Mouse (Mus musculus) retina, postnatal 7 days (tissue): ENCODE results near the gene Hdac4.

Source experiments
- DNase-seq: peaks from one replicate; pipeline ENCODE4 v3.0.0-alpha.2; 2012; ENCODE audit warnings: low read depth, low spot score

Gene Hdac4

GRCm38 (mm10) chr1:92100371-92100891 lies 95.1 kb downstream of the Hdac4 start:
- DNase-seq, result no peak

GRCm38 (mm10) chr1:92099964-92100363 lies 95.5 kb downstream of the Hdac4 start:
- no peak for DNase-seq

- no peak for DNase-seq
These were observed 96.0 kb downstream of the Hdac4 start for GRCm38 (mm10) chr1:92099502-92099901.

GRCm38 (mm10) chr1:92098456-92098855 lies 97.0 kb downstream of the Hdac4 start:
- no peak for DNase-seq

- no peak for DNase-seq
These were observed 98.4 kb downstream of the Hdac4 start for GRCm38 (mm10) chr1:92096991-92097525.

- DNase-seq, result no peak
These were observed 103.2 kb downstream of the Hdac4 start for GRCm38 (mm10) chr1:92092286-92092685.

- DNase-seq, result no peak
These were observed 107.7 kb downstream of the Hdac4 start for GRCm38 (mm10) chr1:92087821-92088220.

- DNase-seq, result no peak
These were observed 108.2 kb downstream of the Hdac4 start for GRCm38 (mm10) chr1:92087343-92087742.

GRCm38 (mm10) chr1:92086841-92087240 lies 108.7 kb downstream of the Hdac4 start:
- no peak for DNase-seq

- DNase-seq, result no peak
These were observed 109.2 kb downstream of the Hdac4 start for GRCm38 (mm10) chr1:92086277-92086813.

GRCm38 (mm10) chr1:92084738-92085137 lies 110.8 kb downstream of the Hdac4 start:
- DNase-seq, result no peak

GRCm38 (mm10) chr1:92084004-92084403 lies 111.5 kb downstream of the Hdac4 start:
- DNase-seq, result no peak

- no peak for DNase-seq
These were observed 112.5 kb downstream of the Hdac4 start for GRCm38 (mm10) chr1:92082837-92083541.

- DNase-seq, result no peak
These were observed 113.2 kb downstream of the Hdac4 start for GRCm38 (mm10) chr1:92082156-92082836.

GRCm38 (mm10) chr1:92079982-92080537 lies 115.4 kb downstream of the Hdac4 start:
- DNase-seq, result no peak

GRCm38 (mm10) chr1:92075312-92075711 lies 120.2 kb downstream of the Hdac4 start:
- no peak for DNase-seq

- no peak for DNase-seq
These were observed 120.8 kb downstream of the Hdac4 start for GRCm38 (mm10) chr1:92074655-92075054.

GRCm38 (mm10) chr1:92069932-92070677 lies 125.4 kb downstream of the Hdac4 start:
- no peak for DNase-seq

- DNase-seq, result no peak
These were observed 126.0 kb downstream of the Hdac4 start for GRCm38 (mm10) chr1:92069464-92069863.

- no peak for DNase-seq
These were observed 131.2 kb downstream of the Hdac4 start for GRCm38 (mm10) chr1:92064307-92064706.

GRCm38 (mm10) chr1:92063271-92063670 lies 132.2 kb downstream of the Hdac4 start:
- no peak for DNase-seq
